Mouse (Mus musculus) liver, embryonic 11.5 days (tissue): ENCODE measurements at regions not wholly inside any gene's neighbourhood (a gene's known extent, or its start where the extent isn't known, plus 50 kb on each side); places are given as distances from the start of the nearest gene placed in this dataset.

Experiments
- ATAC-seq: fragments of 200-750 bp; cut with Nextera tagmentation; replicated peaks from 2 replicates; pipeline ENCODE4 v1.8.0; 2017; ENCODE audit warnings: moderate number of reproducible peaks, mild to moderate bottlenecking, moderate TSS enrichment, moderate library complexity; ENCODE audit not compliant: low FRiP score
- DNase-seq: peaks from one replicate; pipeline ENCODE4 v3.0.0-alpha.2; 2017; ENCODE audit warnings: low spot score
- H3K27ac ChIP-seq: fragments of 300-500 bp; sonication (generic); 2 replicates; pipeline ENCODE4 v1.5.1; 2014; ENCODE audit warnings: mild to moderate bottlenecking, low read depth, low read length, control low read depth
- H3K27me3 ChIP-seq: fragments of 300-500 bp; sonication (generic); replicated peaks from 2 replicates; pipeline ENCODE4 v1.6.1; 2014; ENCODE audit warnings: low read length, mixed read lengths; ENCODE audit not compliant: control insufficient read depth, insufficient read depth
- H3K36me3 ChIP-seq: fragments of 300-500 bp; sonication (generic); 2 replicates; pipeline ENCODE4 v1.6.1; 2014; ENCODE audit warnings: mild to moderate bottlenecking, low read length, moderate library complexity, mixed read lengths; ENCODE audit not compliant: control insufficient read depth, insufficient read depth
- H3K4me1 ChIP-seq: fragments of 300-500 bp; sonication (generic); replicated peaks from 2 replicates; pipeline ENCODE4 v1.6.1; 2014; ENCODE audit warnings: low read length, mixed read lengths; ENCODE audit not compliant: control insufficient read depth, insufficient read depth
- H3K4me2 ChIP-seq: fragments of 300-500 bp; sonication (generic); 2 replicates; pipeline ENCODE4 v1.6.1; 2014; ENCODE audit warnings: mild to moderate bottlenecking, control low read depth, moderate library complexity
- H3K4me3 ChIP-seq: fragments of 300-500 bp; sonication (generic); 2 replicates; pipeline ENCODE4 v1.5.1; 2014; ENCODE audit warnings: low read depth, low read length, control low read depth
- H3K9ac ChIP-seq: fragments of 300-500 bp; sonication (generic); 2 replicates; pipeline ENCODE4 v1.6.1; 2014; ENCODE audit warnings: low read depth, low read length, control low read depth
- H3K9me3 ChIP-seq: fragments of 300-500 bp; sonication (generic); 2 replicates; pipeline ENCODE4 v1.6.1; 2016; ENCODE audit warnings: low read length, inconsistent platforms, mixed read lengths; ENCODE audit not compliant: control insufficient read depth
- WGBS: fragments of 180-500 bp; shearing (Covaris S2); extraction: QIAGEN DNeasy Blood & Tissue Kit; methylation state at CpG from one replicate; pipeline ENCODE4 v1.1.7; 2014; 5-methylcytosine and 5-hydroxymethylcytosine counted together

GRCm38 (mm10) chr3:42227679-42228398 lies 485.4 kb downstream of the D3Ertd751e start:
- ATAC-seq (no peak), DNase-seq (no peak)
- 85% methylated on average over 4 of the region's 4 CpGs for WGBS
- Histone ChIP-seq H3K36me3 (no peaks in the 10 kb centered on the region), H3K27me3 (no peaks in the 10 kb centered on the region), H3K9ac (no peak overlapping the region), H3K4me2 (no peak overlapping the region), H3K9me3 (no peaks in the 10 kb centered on the region; the same call in 1 of the 2 replicates), H3K4me1 (no peaks in the 10 kb centered on the region), H3K4me3 (no peak overlapping the region), H3K27ac (no peak overlapping the region)

- H3K27me3 ChIP-seq = no peaks in the 10 kb centered on the region
- WGBS = 78% methylated on average over 3 of the region's 3 CpGs
- no peaks in the 10 kb centered on the region for H3K36me3 ChIP-seq
- H3K4me2 ChIP-seq = no peak overlapping the region
- no peaks in the 10 kb centered on the region; the same call in 1 of the 2 replicates for H3K9me3 ChIP-seq
- ATAC-seq (no peak), DNase-seq (no peak)
- no peak overlapping the region for H3K4me3 ChIP-seq
- no peak overlapping the region for H3K27ac ChIP-seq
- no peaks in the 10 kb centered on the region for H3K4me1 ChIP-seq
- no peak overlapping the region for H3K9ac ChIP-seq
Observed at GRCm38 (mm10) chr3:42228399-42228755, 486.0 kb downstream of the D3Ertd751e start.

GRCm38 (mm10) chr3:42232268-42232667 lies 489.9 kb downstream of the D3Ertd751e start:
- no peaks in the 10 kb centered on the region for H3K4me1 ChIP-seq
- H3K9ac ChIP-seq = no peak overlapping the region
- no peaks in the 10 kb centered on the region for H3K36me3 ChIP-seq
- H3K27ac ChIP-seq = no peak overlapping the region
- H3K4me2 ChIP-seq = no peak overlapping the region
- no peak overlapping the region for H3K4me3 ChIP-seq
- no peaks in the 10 kb centered on the region for H3K27me3 ChIP-seq
- 81% methylated on average over 5 of the region's 5 CpGs for WGBS
- DNase-seq (no peak), ATAC-seq (no peak)
- no peaks in the 10 kb centered on the region; the same call in 1 of the 2 replicates for H3K9me3 ChIP-seq

- 76% methylated on average over 3 of the region's 3 CpGs for WGBS
- ATAC-seq (no peak), DNase-seq (no peak)
- no peaks in the 10 kb centered on the region for H3K4me1 ChIP-seq
- H3K27ac ChIP-seq = no peak overlapping the region
- H3K27me3 ChIP-seq = no peaks in the 10 kb centered on the region
- H3K4me3 ChIP-seq = no peak overlapping the region
- H3K9me3 ChIP-seq = no peaks in the 10 kb centered on the region; the same call in 1 of the 2 replicates
- no peaks in the 10 kb centered on the region for H3K36me3 ChIP-seq
- H3K4me2 ChIP-seq = no peak overlapping the region
- H3K9ac ChIP-seq = no peak overlapping the region
Observed at GRCm38 (mm10) chr3:42233756-42234155, 491.3 kb downstream of the D3Ertd751e start.

- DNase-seq = no peak
- Histone ChIP-seq H3K9me3 (no peaks in the 10 kb centered on the region; the same call in 1 of the 2 replicates), H3K9ac (no peak overlapping the region), H3K4me2 (no peak overlapping the region), H3K27ac (no peak overlapping the region), H3K4me1 (no peaks in the 10 kb centered on the region), H3K27me3 (no peaks in the 10 kb centered on the region), H3K36me3 (no peaks in the 10 kb centered on the region), H3K4me3 (no peak overlapping the region)
- 92% methylated on average over 1 of the region's 1 CpGs for WGBS
- no peak for ATAC-seq
Observed at GRCm38 (mm10) chr3:42235515-42235914, 493.1 kb downstream of the D3Ertd751e start.
